Comparison of ENCODE assay signal across 13 mouse cellular contexts in genomic region chr8:60867468-60868115, GRCm38 (mm10). TPM values are rescaled to one million over a fixed set of nuclear protein-coding genes. Genes with fewer than 3 reads are reported as not detected.
DNase-seq lines count a peak whose midpoint lies in the region; ATAC-seq and TF ChIP-seq lines count a peak whose summit lies in the region.
"Had no signal": no experiment of that assay in that cellular context is flagged by ENCODE, and none has a peak within 500 bp of the region (broad histone marks: within the 10 kb centered on the region; RNA-seq: fewer than 3 reads in every experiment).

No protein-coding gene starts in this region.

- intact Hi-C loops in heart, postnatal 36 days (cut with DNase I), result loop anchor here (5.0 kb wide), 2 partner anchors 235 to 360 kb away; partner anchors contain the start of genes Aadat and Mfap3l
- intact Hi-C loops in heart, postnatal 14 days (cut with DNase I), result loop anchor here (5.0 kb wide), 1 partner anchor 235 kb away; the partner anchor contains the start of gene Mfap3l

- H3K79me2 ChIP-seq in MEL (ENCODE audit: control insufficient read depth, insufficient read depth, low read length, poor library complexity), result no peaks in the 10 kb centered on the region

- peak; percentile 49 to 51 for DNase-seq in heart, adult 9 months (ENCODE audit: low spot score in 2 of 2)
- DNase-seq in heart, postnatal 36 days, result no peak
- DNase-seq in MEL (ENCODE audit: low read depth, low spot score) (peak; percentile 44), adipocyte (ENCODE audit: low spot score) (no peak)
- DNase-seq in heart, postnatal 14 days, result peak; percentile 22 to 25
- no peak for DNase-seq in midbrain, embryonic 10.5 days (ENCODE audit: low spot score)
- DNase-seq: gastrocnemius, postnatal 36 days; lung, embryonic 14.5 days had no signal

- H3K9me3 ChIP-seq in MEL (replicated peaks; ENCODE audit: insufficient read depth, low read length), result no peaks in the 10 kb centered on the region
- no peaks in the 10 kb centered on the region for H3K9me3 ChIP-seq in megakaryocyte, embryonic 14.5 days
- no peaks in the 10 kb centered on the region for H3K9me3 ChIP-seq in midbrain, embryonic 10.5 days (replicated peaks)
- H3K9me3 ChIP-seq: forebrain, embryonic 10.5 days; limb, embryonic 12.5 days had no signal

- TF ChIP-seq RAD21 in MEL (IDR thresholded peaks at IDR 0.05; ENCODE audit: low read depth, low read length), result no peak

- peaks cover 7 to 9% of the 10 kb centered on the region in 2 experiments; a peak in 3 of 4 replicates for H3K4me1 ChIP-seq in MEL (ENCODE audit: control insufficient read depth in 1 of 2, insufficient read depth in 2 of 2, low read length in 2 of 2)
- H3K4me1 ChIP-seq in megakaryocyte, embryonic 14.5 days, result peaks cover 65% of the 10 kb centered on the region
- peaks cover 8% of the 10 kb centered on the region; the same call in 1 of the 2 replicates for H3K4me1 ChIP-seq in midbrain, embryonic 10.5 days
- H3K4me1 ChIP-seq: forebrain, embryonic 10.5 days; limb, embryonic 12.5 days had no signal

- peak overlapping the region in 1 of 2 experiments; percentile 21; a peak in 1 of 4 replicates for H3K4me3 ChIP-seq in MEL (ENCODE audit: control insufficient read depth in 1 of 2, insufficient read depth in 1 of 2, low read depth in 2 of 2, low read length in 2 of 2)
- H3K4me3 ChIP-seq in megakaryocyte, embryonic 14.5 days (replicated peaks), result peak overlapping the region; percentile 52
- no peak overlapping the region for H3K4me3 ChIP-seq in midbrain, embryonic 10.5 days
- H3K4me3 ChIP-seq: forebrain, embryonic 10.5 days; limb, embryonic 12.5 days had no signal

- no peak overlapping the region for H3K27ac ChIP-seq in MEL (ENCODE audit: control insufficient read depth, low read depth, low read length)
- H3K27ac ChIP-seq in midbrain, embryonic 10.5 days (replicated peaks), result no peak overlapping the region
- H3K27ac ChIP-seq: forebrain, embryonic 10.5 days; hindbrain, postnatal 0 days; limb, embryonic 12.5 days had no signal

- H3K9ac ChIP-seq in MEL (ENCODE audit: control insufficient read depth, low read depth, low read length, poor library complexity, severe bottlenecking), result no peak overlapping the region
- H3K9ac ChIP-seq: limb, embryonic 12.5 days; lung, embryonic 14.5 days had no signal

- TF ChIP-seq POLR2A in MEL (IDR thresholded peaks at IDR 0.05; ENCODE audit: control insufficient read depth in 1 of 2, insufficient read depth in 1 of 2, low read depth in 1 of 2, low read length in 2 of 2, poor library complexity in 1 of 2), result no peak

- peaks cover 0 to 6% of the 10 kb centered on the region in 2 experiments; a peak in 2 of 4 replicates for H3K36me3 ChIP-seq in MEL (ENCODE audit: control insufficient read depth in 1 of 2, insufficient read depth in 2 of 2, low read length in 2 of 2)
- H3K36me3 ChIP-seq in megakaryocyte, embryonic 14.5 days (replicated peaks; ENCODE audit: low read length), result no peaks in the 10 kb centered on the region
- no peaks in the 10 kb centered on the region for H3K36me3 ChIP-seq in midbrain, embryonic 10.5 days
- H3K36me3 ChIP-seq: forebrain, embryonic 10.5 days; limb, embryonic 12.5 days had no signal

- no peak for TF ChIP-seq EP300 in MEL (IDR thresholded peaks at IDR 0.05; ENCODE audit: low read depth in 1 of 2, low read length in 2 of 2)

- TF ChIP-seq CTCF in MEL (IDR thresholded peaks at IDR 0.05 in 2 of 3, conservative IDR thresholded peaks at IDR 0.05 in 1 of 3; ENCODE audit: control insufficient read depth in 1 of 3, insufficient read depth in 1 of 3, low read depth in 2 of 3, low read length in 3 of 3, poor library complexity in 1 of 3, severe bottlenecking in 1 of 3), result no peak

- H3K27me3 ChIP-seq in MEL (ENCODE audit: control insufficient read depth in 1 of 2, insufficient read depth in 2 of 2, low read length in 2 of 2), result no peaks in the 10 kb centered on the region; a peak in 2 of 4 replicates
- H3K27me3 ChIP-seq in megakaryocyte, embryonic 14.5 days (replicated peaks), result no peaks in the 10 kb centered on the region
- H3K27me3 ChIP-seq in midbrain, embryonic 10.5 days (ENCODE audit: low read depth, poor library complexity, severe bottlenecking), result no peaks in the 10 kb centered on the region
- H3K27me3 ChIP-seq: limb, embryonic 12.5 days had no signal

- WGBS in midbrain, embryonic 10.5 days, result 85% methylated on average over 4 of the region's 4 CpGs

- no peak for ATAC-seq in erythroblast, adult 5-6 weeks (replicated peaks; ENCODE audit: low FRiP score, poor library complexity, severe bottlenecking)
- ATAC-seq: hindbrain, postnatal 0 days had no signal

TF ChIP-seq in MEL, 35 proteins besides CTCF, POLR2A, EP300 and RAD21:
- TF ChIP-seq CHD2 (IDR thresholded peaks at IDR 0.05; ENCODE audit: low read length) (no peak), RCOR1 (IDR thresholded peaks at IDR 0.05; ENCODE audit: low read depth, low read length) (0 out of 2 replicates have a peak, but pooled peaks have one; percentile 6), ZMIZ1 (IDR thresholded peaks at IDR 0.05; ENCODE audit: low read depth, low read length) (no peak), ZNF384 (IDR thresholded peaks at IDR 0.05; ENCODE audit: low read depth, low read length) (no peak), MXI1 (IDR thresholded peaks at IDR 0.05; ENCODE audit: low read depth, low read length) (no peak), SMC3 (IDR thresholded peaks at IDR 0.05; ENCODE audit: low read depth, low read length) (peak; percentile 1; the same call in 1 of the 2 replicates), MYC (IDR thresholded peaks at IDR 0.05; ENCODE audit: low read depth, low read length) (no peak), ETS1 (IDR thresholded peaks at IDR 0.05; ENCODE audit: low read depth, low read length) (peak; percentile 82), MAZ (IDR thresholded peaks at IDR 0.05; ENCODE audit: low read depth, low read length) (no peak)
TF ChIP-seq in MEL: peak in this region for 3.

RNA-seq across cellular contexts. Expression of gene Hpf1, which starts 22.6 kb away (rescaled TPM):
- total RNA-seq in heart, postnatal 36 days (2021), result 10 to 100 TPM; 15.3 to 17.0 TPM
- total RNA-seq in MEL (2012; rRNA removed), result 73.2 and 74.4 TPM in 2 replicates
- 10 to 100 TPM in 1 of 2 experiments, not detected in 1; 83.5 TPM for polyA plus RNA-seq in MEL (2012; ENCODE audit: insufficient read depth in 1 of 2, insufficient read length in 2 of 2, low read depth in 1 of 2, low replicate concordance in 2 of 2, missing spikeins in 1 of 2)
- total RNA-seq in heart, postnatal 14 days (2021), result 10 to 100 TPM; 17.9 TPM
- 9.0 TPM in 1 of 2 replicates, not detected in the other for polyA plus RNA-seq in megakaryocyte, embryonic 14.5 days (2012; ENCODE audit: insufficient read depth, low replicate concordance)
- total RNA-seq in erythroblast, adult 5-6 weeks (2015; ENCODE audit: low replicate concordance), result 29.8 and 56.4 TPM in 2 replicates
- 30.4 and 35.1 TPM in 2 replicates for total RNA-seq in erythroblast, adult 5-6 weeks (2017; ENCODE audit: low replicate concordance)
- 123 and 140 TPM in 2 replicates for polyA plus RNA-seq in midbrain, embryonic 10.5 days (2016; fragmentation: Nextera tagmentation; extraction: Ambion mirVana)

Comparison
In these comparisons a context has a peak if more than half of its experiments do, and no peak if none do; other contexts are left out.
1. DNase-seq: peak in heart, adult 9 months (2 of 2), MEL (single experiment) and heart, postnatal 14 days (2 of 2); none in heart, postnatal 36 days (0 of 2), adipocyte (single experiment) and midbrain, embryonic 10.5 days (single experiment).